Comparison of ENCODE assay signal across 27 mouse cellular contexts in the genomic region with DNA sequence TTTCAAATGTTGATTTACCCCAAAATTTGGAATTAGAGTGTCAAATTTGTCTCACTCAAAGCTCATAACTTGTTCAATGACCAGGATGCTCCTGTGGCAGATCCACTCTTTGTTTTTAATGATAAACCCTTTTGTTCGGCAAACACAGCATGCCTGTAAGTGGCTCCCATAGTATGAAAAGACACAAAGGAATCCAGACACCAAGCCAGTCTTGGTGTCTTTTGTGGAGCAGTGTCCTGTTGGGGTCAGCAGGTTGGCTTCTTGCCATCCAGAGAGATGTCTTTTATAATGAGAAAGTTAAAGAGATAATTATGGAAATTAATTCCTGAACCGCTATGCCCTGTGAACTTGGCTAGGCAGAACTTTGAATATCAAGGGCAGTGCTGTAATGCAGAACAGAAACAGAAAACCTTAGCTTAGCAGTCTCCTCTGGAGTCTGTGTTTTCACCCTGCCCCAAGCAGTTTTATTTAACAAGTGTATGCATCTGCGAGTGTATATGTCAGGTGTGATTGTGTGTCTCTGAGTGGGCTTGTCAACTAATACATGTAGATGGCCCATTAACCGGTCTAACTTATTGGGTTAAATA.
DNase-seq lines count a peak whose midpoint lies in the region; ATAC-seq lines count a peak whose summit lies in the region.
"Had no signal": no experiment of that assay in that cellular context is flagged by ENCODE, and none has a peak within 500 bp of the region (broad histone marks: within the 10 kb centered on the region; RNA-seq: fewer than 3 reads in every experiment).

No protein-coding gene starts in this region.

- H3K4me2 ChIP-seq in midbrain, embryonic 11.5 days, result no peak overlapping the region
- H3K4me2 ChIP-seq in midbrain, embryonic 16.5 days (ENCODE audit: low read length), result no peak overlapping the region
- no peak overlapping the region for H3K4me2 ChIP-seq in hindbrain, embryonic 11.5 days (replicated peaks; ENCODE audit: low read depth, low read length)
- no peak overlapping the region for H3K4me2 ChIP-seq in midbrain, embryonic 14.5 days (ENCODE audit: low read length)
- H3K4me2 ChIP-seq: embryonic facial prominence, embryonic 12.5 days; heart, embryonic 15.5 days; liver, embryonic 12.5 days; neural tube, embryonic 13.5 days had no signal

- no peak overlapping the region for H3K27ac ChIP-seq in midbrain, embryonic 11.5 days (ENCODE audit: low read depth, low read length)
- no peak overlapping the region for H3K27ac ChIP-seq in midbrain, embryonic 16.5 days (ENCODE audit: low read length)
- H3K27ac ChIP-seq in hindbrain, embryonic 11.5 days (ENCODE audit: low read depth, low read length), result no peak overlapping the region
- no peak overlapping the region for H3K27ac ChIP-seq in midbrain, embryonic 14.5 days (replicated peaks; ENCODE audit: low read depth, low read length)
- H3K27ac ChIP-seq: embryonic facial prominence, embryonic 12.5 days; heart, embryonic 10.5 days; heart, embryonic 15.5 days; liver, embryonic 12.5 days; neural tube, embryonic 13.5 days had no signal

- no peaks in the 10 kb centered on the region for H3K27me3 ChIP-seq in midbrain, embryonic 11.5 days (ENCODE audit: control insufficient read depth, insufficient read depth, low read length)
- H3K27me3 ChIP-seq in midbrain, embryonic 16.5 days (ENCODE audit: control insufficient read depth, insufficient read depth, low read depth, low read length), result no peaks in the 10 kb centered on the region
- no peaks in the 10 kb centered on the region for H3K27me3 ChIP-seq in hindbrain, embryonic 11.5 days (ENCODE audit: control insufficient read depth, insufficient read depth, low read length)
- no peaks in the 10 kb centered on the region for H3K27me3 ChIP-seq in midbrain, embryonic 14.5 days (ENCODE audit: control insufficient read depth, insufficient read depth, low read length)
- H3K27me3 ChIP-seq: embryonic facial prominence, embryonic 12.5 days; heart, embryonic 15.5 days; liver, embryonic 12.5 days; neural tube, embryonic 13.5 days had no signal

- H3K9me3 ChIP-seq in midbrain, embryonic 11.5 days (ENCODE audit: control insufficient read depth, low read length), result no peaks in the 10 kb centered on the region
- H3K9me3 ChIP-seq in midbrain, embryonic 16.5 days (replicated peaks; ENCODE audit: control insufficient read depth, low read length, poor library complexity, severe bottlenecking), result no peaks in the 10 kb centered on the region
- H3K9me3 ChIP-seq in hindbrain, embryonic 11.5 days (ENCODE audit: control insufficient read depth, low read length), result no peaks in the 10 kb centered on the region
- H3K9me3 ChIP-seq in midbrain, embryonic 14.5 days (ENCODE audit: control insufficient read depth, low read length), result no peaks in the 10 kb centered on the region
- H3K9me3 ChIP-seq: embryonic facial prominence, embryonic 12.5 days; heart, embryonic 10.5 days; heart, embryonic 15.5 days; liver, embryonic 12.5 days; neural tube, embryonic 13.5 days had no signal

- no peak overlapping the region for H3K4me3 ChIP-seq in midbrain, embryonic 11.5 days (ENCODE audit: low read depth, low read length)
- H3K4me3 ChIP-seq in midbrain, embryonic 16.5 days (ENCODE audit: low read depth, low read length), result no peak overlapping the region
- no peak overlapping the region for H3K4me3 ChIP-seq in hindbrain, embryonic 11.5 days (ENCODE audit: low read depth, low read length)
- no peak overlapping the region for H3K4me3 ChIP-seq in midbrain, embryonic 14.5 days (replicated peaks; ENCODE audit: low read depth, low read length)
- H3K4me3 ChIP-seq: embryonic facial prominence, embryonic 12.5 days; heart, embryonic 10.5 days; heart, embryonic 15.5 days; liver, embryonic 12.5 days; neural tube, embryonic 13.5 days had no signal

- no peak overlapping the region for H3K9ac ChIP-seq in midbrain, embryonic 11.5 days (ENCODE audit: low read length)
- H3K9ac ChIP-seq in midbrain, embryonic 16.5 days (ENCODE audit: low read depth, low read length), result no peak overlapping the region
- no peak overlapping the region for H3K9ac ChIP-seq in hindbrain, embryonic 11.5 days (ENCODE audit: low read depth, low read length)
- no peak overlapping the region for H3K9ac ChIP-seq in midbrain, embryonic 14.5 days (replicated peaks; ENCODE audit: low read length)
- H3K9ac ChIP-seq: embryonic facial prominence, embryonic 12.5 days; heart, embryonic 15.5 days; liver, embryonic 12.5 days; liver, postnatal 0 days; neural tube, embryonic 13.5 days had no signal

- ATAC-seq in midbrain, embryonic 11.5 days (ENCODE audit: low FRiP score), result peak; percentile 80
- ATAC-seq in midbrain, embryonic 16.5 days, result no peak
- peak; percentile 76 for ATAC-seq in hindbrain, embryonic 11.5 days (ENCODE audit: low FRiP score)
- peak; percentile 24; the same call in 1 of the 2 replicates for ATAC-seq in midbrain, embryonic 14.5 days (ENCODE audit: low FRiP score, low TSS enrichment)
- no peak for ATAC-seq in inflammation-experienced regulatory T-cells, adult 6 months
- ATAC-seq: CD4-positive, CD25-positive, alpha-beta regulatory T cell, adult 4 months; intestine, postnatal 0 days; liver, embryonic 12.5 days; liver, postnatal 0 days had no signal

- peaks cover 4% of the 10 kb centered on the region; the same call in 1 of the 2 replicates for H3K4me1 ChIP-seq in midbrain, embryonic 11.5 days (ENCODE audit: control insufficient read depth, insufficient read depth, low read length)
- peaks cover 2% of the 10 kb centered on the region; the same call in 1 of the 2 replicates for H3K4me1 ChIP-seq in midbrain, embryonic 16.5 days (ENCODE audit: control insufficient read depth, insufficient read depth, low read length)
- H3K4me1 ChIP-seq in hindbrain, embryonic 11.5 days (replicated peaks; ENCODE audit: control insufficient read depth, insufficient read depth, low read length), result no peaks in the 10 kb centered on the region
- H3K4me1 ChIP-seq in midbrain, embryonic 14.5 days (ENCODE audit: control insufficient read depth, insufficient read depth, low read length), result peaks cover 5% of the 10 kb centered on the region; the same call in 1 of the 2 replicates
- H3K4me1 ChIP-seq: embryonic facial prominence, embryonic 12.5 days; heart, embryonic 10.5 days; heart, embryonic 15.5 days; liver, embryonic 12.5 days had no signal

- no peak for DNase-seq in midbrain, embryonic 11.5 days (ENCODE audit: low spot score, missing footprints)
- DNase-seq in Muller cell, postnatal 12 days (ENCODE audit: inconsistent ontology term), result peak; percentile 71
- DNase-seq in hindbrain, embryonic 11.5 days (ENCODE audit: low spot score), result peak; percentile 20
- DNase-seq in midbrain, embryonic 14.5 days, result peak; percentile 34
- no peak for DNase-seq in urinary bladder, adult 2 months (ENCODE audit: low spot score)
- DNase-seq: adrenal gland, postnatal 36 days; cerebellum, adult 8-10 months; cerebellum, postnatal 36 days; gastrocnemius, postnatal 25 days; heart, adult 11 months; kidney, adult 9 months; kidney, postnatal 10 days; layer of hippocampus, postnatal 36 days; left cerebral cortex, postnatal 4 days; liver, postnatal 0 days; lung, postnatal 36 days; spleen, adult 18-20 months; thymus, postnatal 14 days had no signal

- 51% methylated on average over 4 of the region's 4 CpGs for WGBS in midbrain, embryonic 11.5 days
- WGBS in midbrain, embryonic 16.5 days, result 34% methylated on average over 4 of the region's 4 CpGs
- WGBS in hindbrain, embryonic 11.5 days, result 49% methylated on average over 4 of the region's 4 CpGs
- WGBS in midbrain, embryonic 14.5 days, result 19% methylated on average over 4 of the region's 4 CpGs

- no peaks in the 10 kb centered on the region for H3K36me3 ChIP-seq in midbrain, embryonic 11.5 days (ENCODE audit: control insufficient read depth, insufficient read depth, low read length)
- H3K36me3 ChIP-seq in midbrain, embryonic 16.5 days (ENCODE audit: control insufficient read depth, insufficient read depth, low read length), result no peaks in the 10 kb centered on the region
- H3K36me3 ChIP-seq in hindbrain, embryonic 11.5 days (ENCODE audit: control insufficient read depth, insufficient read depth, low read length), result no peaks in the 10 kb centered on the region
- no peaks in the 10 kb centered on the region for H3K36me3 ChIP-seq in midbrain, embryonic 14.5 days (ENCODE audit: control insufficient read depth, insufficient read depth, low read length)
- H3K36me3 ChIP-seq: embryonic facial prominence, embryonic 12.5 days; heart, embryonic 10.5 days; heart, embryonic 15.5 days; liver, embryonic 12.5 days; neural tube, embryonic 13.5 days had no signal

Comparison
In these comparisons a context has a peak if more than half of its experiments do, and no peak if none do; other contexts are left out.
1. ATAC-seq: peak in midbrain, embryonic 11.5 days (single experiment), hindbrain, embryonic 11.5 days (single experiment) and midbrain, embryonic 14.5 days (single experiment); none in midbrain, embryonic 16.5 days (single experiment) and inflammation-experienced regulatory T-cells, adult 6 months (single experiment).
2. DNase-seq: peak in Muller cell, postnatal 12 days (single experiment), hindbrain, embryonic 11.5 days (single experiment) and midbrain, embryonic 14.5 days (single experiment); none in midbrain, embryonic 11.5 days (single experiment) and urinary bladder, adult 2 months (single experiment).